Mouse (Mus musculus): ENCODE data around the gene A530032D15Rik.
"Not testable (repeated sequence)": the region's sequence is repeated elsewhere in the genome, so short reads cannot be mapped to it uniquely, and the experiment has no call there.

- not testable (repeated sequence) for TF ChIP-seq TAL1, GATA1 (IDR thresholded peaks at IDR 0.05; ENCODE audit: low read length)
Measured at GRCm38 (mm10) chr1:85109753-85110152, at the start of gene A530032D15Rik.

Measured in erythroblast, embryonic 14.5 days (primary cell).